Mouse (Mus musculus): ENCODE measurements around the gene Csnk1d. TPM values are rescaled to one million over a fixed set of nuclear protein-coding genes. Genes with fewer than 3 reads are reported as not detected.

Csnk1d gene
- polyA plus RNA-seq, 1 experiment from 2014 or later = 130 TPM

DNA sequence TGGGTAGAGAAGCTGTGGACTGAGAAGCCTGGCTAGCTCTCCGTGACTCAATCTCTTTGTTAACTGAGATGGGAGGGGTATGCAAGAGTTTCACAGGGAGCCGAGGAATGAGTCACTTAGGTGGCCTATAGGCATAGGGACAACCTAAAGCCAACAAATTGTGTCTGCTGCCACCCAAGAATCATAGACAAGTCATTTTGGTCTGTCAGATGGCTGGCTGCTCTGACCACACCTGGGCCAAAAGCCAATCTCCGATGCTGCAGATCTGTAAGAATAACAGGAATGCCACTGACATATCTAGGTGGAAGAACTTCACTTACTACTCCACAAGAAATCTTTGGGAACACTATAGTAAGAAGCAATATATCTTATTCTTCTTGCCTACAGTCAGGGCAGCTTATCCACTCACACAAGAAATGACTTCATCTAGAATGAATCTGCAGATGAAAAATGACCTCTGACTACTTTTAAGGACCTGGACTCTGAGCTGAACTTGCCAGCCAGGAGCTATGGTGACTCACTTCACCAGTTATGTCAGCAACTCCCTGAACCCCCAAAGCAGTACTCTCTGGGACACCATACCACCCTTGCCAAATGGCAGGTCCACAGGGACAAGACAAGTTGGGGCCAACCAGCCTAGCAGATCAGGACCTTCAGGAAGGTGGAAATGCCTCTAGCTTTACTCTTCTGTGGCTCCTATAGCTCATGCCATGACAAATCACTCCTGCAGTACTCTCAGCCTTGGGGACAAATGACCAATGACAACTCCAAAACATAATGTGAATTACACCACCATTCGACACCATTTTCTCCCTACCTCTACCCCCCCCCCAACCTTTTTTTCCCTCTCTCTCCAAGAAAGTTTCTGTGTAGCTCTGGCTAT lies 6.4 kb downstream of the Csnk1d start:
- H3K4me3 ChIP-seq (replicated peaks) = no peak overlapping the region
- no peaks in the 10 kb centered on the region for H3K9me3 ChIP-seq (replicated peaks)
- H3K4me2 ChIP-seq = no peak overlapping the region
- no peak overlapping the region for H3K9ac ChIP-seq (replicated peaks)
- no peak for ATAC-seq (ENCODE audit: low FRiP score)
- peaks cover 47% of the 10 kb centered on the region for H3K36me3 ChIP-seq
- H3K4me1 ChIP-seq = peaks cover 49% of the 10 kb centered on the region
- no peak overlapping the region for H3K27ac ChIP-seq (replicated peaks)
- WGBS = 80% methylated on average over 4 of the region's 4 CpGs
- no peaks in the 10 kb centered on the region for H3K27me3 ChIP-seq (replicated peaks)

DNA sequence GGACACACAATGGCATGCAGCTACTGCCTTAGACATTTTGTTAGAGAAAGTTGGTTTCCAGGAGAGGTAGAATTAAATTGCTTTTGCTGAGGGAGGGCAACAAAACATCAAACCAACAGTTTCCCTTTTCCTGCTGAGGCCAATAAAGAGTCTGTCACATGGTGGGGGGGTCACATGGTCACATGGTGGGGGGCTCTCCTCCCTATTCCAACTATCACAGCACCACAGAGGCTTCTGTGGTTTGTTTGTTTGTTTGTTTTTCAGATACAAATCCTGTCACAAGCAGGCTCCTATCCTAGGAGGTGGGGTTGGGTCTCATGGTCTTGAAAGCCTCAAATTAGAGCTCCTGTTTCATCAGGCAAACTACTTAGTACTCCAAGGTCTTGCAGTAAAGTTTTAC lies 8.7 kb downstream of the Csnk1d start:
- Histone ChIP-seq H3K36me3 (peaks cover 66% of the 10 kb centered on the region), H3K4me2 (no peak overlapping the region), H3K9me3 (replicated peaks) (no peaks in the 10 kb centered on the region), H3K4me1 (peaks cover 27% of the 10 kb centered on the region), H3K27ac (replicated peaks) (no peak overlapping the region), H3K9ac (replicated peaks) (no peak overlapping the region), H3K27me3 (replicated peaks) (no peaks in the 10 kb centered on the region), H3K4me3 (replicated peaks) (no peak overlapping the region)
- no peak for ATAC-seq (ENCODE audit: low FRiP score)

DNA sequence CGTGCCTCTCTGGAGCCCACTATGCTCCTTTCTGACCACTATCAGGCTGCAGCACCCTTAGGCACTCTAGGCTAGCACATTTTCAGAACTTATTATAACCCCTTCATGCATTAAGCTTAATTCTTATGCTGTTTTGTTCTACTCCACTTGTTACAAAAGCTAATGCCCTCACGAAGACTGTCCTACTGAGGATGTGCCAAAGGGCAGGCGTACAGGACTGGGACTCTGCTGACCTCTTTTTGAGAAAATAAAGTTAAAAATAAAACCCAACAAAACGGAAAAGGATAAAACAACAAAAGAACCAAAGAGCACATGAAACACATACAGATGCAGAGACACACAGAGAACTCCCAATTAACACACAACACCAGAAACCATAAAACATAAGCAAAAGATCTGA lies 9.5 kb downstream of the Csnk1d start:
- Histone ChIP-seq H3K4me1 (peaks cover 22% of the 10 kb centered on the region), H3K4me3 (replicated peaks) (no peak overlapping the region), H3K9me3 (replicated peaks) (no peaks in the 10 kb centered on the region), H3K27me3 (replicated peaks) (no peaks in the 10 kb centered on the region), H3K9ac (replicated peaks) (no peak overlapping the region), H3K4me2 (no peak overlapping the region), H3K27ac (replicated peaks) (no peak overlapping the region), H3K36me3 (peaks cover 71% of the 10 kb centered on the region)
- no peak for ATAC-seq (ENCODE audit: low FRiP score)
- 90% methylated on average over 4 of the region's 4 CpGs for WGBS

DNA sequence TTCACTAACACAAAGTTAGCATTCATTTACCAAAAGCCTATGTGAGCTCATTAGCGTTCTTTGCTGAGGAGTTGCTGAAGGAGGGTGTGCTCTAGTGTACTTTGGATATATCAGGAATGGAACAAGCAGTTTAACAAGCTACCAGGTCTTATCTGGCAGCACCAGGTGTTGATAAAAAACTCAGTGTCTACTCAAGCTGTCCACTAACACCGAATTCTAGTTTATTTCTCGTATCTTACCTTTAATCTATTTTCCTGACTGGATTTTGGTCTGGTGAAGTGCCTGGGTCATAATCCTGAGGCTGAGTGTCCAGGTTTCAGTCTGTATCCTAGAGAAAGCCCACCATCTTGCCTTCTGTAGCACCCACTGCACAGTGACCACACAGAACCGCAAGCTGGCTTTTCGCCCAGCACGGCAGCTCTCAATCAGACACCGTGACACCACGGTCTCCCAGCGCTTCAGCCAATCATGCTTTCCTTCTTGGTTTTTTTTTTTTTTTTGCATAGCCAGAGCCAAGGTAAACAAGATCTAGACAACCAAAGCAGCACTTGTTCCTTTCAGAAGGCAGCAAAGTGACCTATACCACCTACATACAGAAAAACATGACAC lies 10.6 kb downstream of the Csnk1d start:
- peaks cover 67% of the 10 kb centered on the region for H3K36me3 ChIP-seq
- no peak overlapping the region for H3K9ac ChIP-seq (replicated peaks)
- H3K4me1 ChIP-seq = peaks cover 14% of the 10 kb centered on the region
- no peak overlapping the region for H3K27ac ChIP-seq (replicated peaks)
- no peak overlapping the region for H3K4me2 ChIP-seq
- 85% methylated on average over 9 of the region's 9 CpGs for WGBS
- H3K9me3 ChIP-seq (replicated peaks) = no peaks in the 10 kb centered on the region
- no peak overlapping the region for H3K4me3 ChIP-seq (replicated peaks)
- H3K27me3 ChIP-seq (replicated peaks) = no peaks in the 10 kb centered on the region
- ATAC-seq (ENCODE audit: low FRiP score) = no peak

DNA sequence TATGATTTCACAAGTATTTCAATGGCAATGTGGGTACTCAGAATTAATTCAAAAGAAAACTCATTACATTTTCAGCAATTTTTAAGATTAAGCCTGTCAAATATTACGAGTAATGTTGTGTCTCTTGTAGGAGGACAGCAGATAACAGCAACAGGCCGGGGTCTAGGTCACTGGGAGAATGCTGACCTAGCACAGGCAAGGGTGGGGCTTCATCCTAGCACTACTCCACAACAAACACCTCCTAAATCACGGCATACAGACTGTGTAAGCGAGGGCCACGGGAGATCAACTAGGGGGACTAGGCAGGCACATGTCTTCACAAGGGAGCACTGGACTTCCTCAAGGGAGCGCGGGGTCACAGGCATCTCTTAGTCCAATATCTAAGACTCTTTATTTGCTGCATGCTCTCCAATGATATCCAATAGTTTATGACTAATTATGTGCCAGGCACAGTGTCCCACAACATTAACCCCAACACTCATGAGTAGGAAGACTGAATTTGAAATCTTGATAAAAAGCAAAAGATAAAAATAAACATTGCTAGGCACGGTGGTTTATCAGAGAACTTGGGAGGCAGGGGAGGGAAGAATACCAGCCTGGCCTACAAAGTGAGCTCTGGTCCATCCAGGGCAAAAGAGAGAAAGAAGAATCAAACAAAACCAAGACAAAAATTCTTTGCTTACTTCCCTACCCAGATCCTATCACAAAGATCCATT lies 11.3 kb downstream of the Csnk1d start:
- H3K27me3 ChIP-seq (replicated peaks) = no peaks in the 10 kb centered on the region
- ATAC-seq (ENCODE audit: low FRiP score) = no peak
- H3K9ac ChIP-seq (replicated peaks) = no peak overlapping the region
- peaks cover 70% of the 10 kb centered on the region for H3K36me3 ChIP-seq
- H3K9me3 ChIP-seq (replicated peaks) = no peaks in the 10 kb centered on the region
- H3K27ac ChIP-seq (replicated peaks) = no peak overlapping the region
- H3K4me2 ChIP-seq = no peak overlapping the region
- WGBS = 87% methylated on average over 8 of the region's 8 CpGs
- peaks cover 12% of the 10 kb centered on the region for H3K4me1 ChIP-seq
- H3K4me3 ChIP-seq (replicated peaks) = no peak overlapping the region

DNA sequence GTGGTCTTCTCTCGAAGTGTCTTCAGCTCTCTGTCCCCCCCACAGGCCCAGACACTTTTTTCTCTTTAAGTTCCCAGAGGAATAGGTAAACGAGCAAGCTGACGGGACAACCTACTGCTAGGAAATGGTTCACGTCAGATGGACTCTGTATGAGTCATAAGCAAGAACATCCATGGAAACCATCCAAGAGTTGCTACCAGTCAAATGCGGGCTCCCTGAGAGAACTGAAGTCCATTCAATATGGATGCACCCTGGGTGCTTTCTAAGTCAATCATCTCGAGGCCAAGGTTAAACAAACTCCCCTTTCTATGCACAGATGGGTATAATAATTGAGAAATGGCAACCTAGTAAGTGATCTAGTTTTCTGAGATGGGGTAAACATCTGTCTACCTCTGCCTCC lies 17.8 kb downstream of the Csnk1d start:
- no peaks in the 10 kb centered on the region for H3K9me3 ChIP-seq (replicated peaks)
- WGBS = 78% methylated on average over 6 of the region's 6 CpGs
- no peak overlapping the region for H3K4me3 ChIP-seq (replicated peaks)
- no peak overlapping the region for H3K9ac ChIP-seq (replicated peaks)
- H3K36me3 ChIP-seq = peaks cover 85% of the 10 kb centered on the region
- no peaks in the 10 kb centered on the region for H3K27me3 ChIP-seq (replicated peaks)
- peaks cover 5% of the 10 kb centered on the region; the same call in 1 of the 2 replicates for H3K4me1 ChIP-seq
- H3K4me2 ChIP-seq = no peak overlapping the region
- H3K27ac ChIP-seq (replicated peaks) = no peak overlapping the region
- ATAC-seq (ENCODE audit: low FRiP score) = no peak

DNA sequence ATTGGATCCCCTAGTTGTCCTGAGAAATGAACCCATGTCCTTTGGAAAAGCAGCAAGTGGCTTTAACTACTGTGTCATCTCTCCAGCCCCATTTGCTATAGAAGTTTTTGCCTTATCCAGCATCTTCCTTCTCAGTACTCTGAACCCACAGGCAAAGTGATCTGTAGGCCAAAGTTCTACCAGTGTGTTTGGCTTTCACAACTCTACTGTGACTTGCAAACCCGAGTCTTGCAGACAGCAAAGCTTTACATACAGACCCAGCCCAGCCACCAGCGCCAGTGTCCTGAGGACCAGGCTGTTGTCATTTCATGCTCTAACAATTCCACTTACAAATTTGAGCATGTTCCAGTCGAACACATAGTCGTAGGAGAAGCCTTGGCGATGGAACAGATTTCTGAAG lies 19.9 kb downstream of the Csnk1d start:
- Histone ChIP-seq H3K36me3 (peaks cover 93% of the 10 kb centered on the region), H3K27ac (replicated peaks) (no peak overlapping the region), H3K4me2 (no peak overlapping the region), H3K4me1 (peaks cover 4% of the 10 kb centered on the region; the same call in 1 of the 2 replicates), H3K4me3 (replicated peaks) (no peak overlapping the region), H3K27me3 (replicated peaks) (no peaks in the 10 kb centered on the region), H3K9me3 (replicated peaks) (no peaks in the 10 kb centered on the region), H3K9ac (replicated peaks) (no peak overlapping the region)
- ATAC-seq (ENCODE audit: low FRiP score) = no peak
- 93% methylated on average over 5 of the region's 5 CpGs for WGBS

DNA sequence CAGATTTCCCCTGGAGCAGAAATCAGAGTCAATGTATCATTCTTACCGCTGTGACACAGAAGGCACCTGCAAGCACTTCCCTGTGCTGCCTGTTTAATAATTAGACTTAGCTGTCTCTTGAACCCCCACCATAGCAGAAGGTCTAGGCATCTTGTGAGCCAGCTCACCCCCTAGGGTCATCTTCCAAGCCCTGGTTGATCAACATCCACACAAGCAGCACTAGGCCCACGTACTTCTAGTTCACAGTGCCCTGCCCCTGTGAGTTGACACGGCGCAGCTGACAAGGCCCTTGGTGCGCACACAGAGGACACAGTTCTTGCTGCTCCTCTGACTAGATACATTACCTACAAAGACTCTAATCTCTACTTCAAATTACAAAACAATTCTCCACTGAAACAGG lies 21.4 kb downstream of the Csnk1d start:
- H3K4me3 ChIP-seq (replicated peaks) = no peak overlapping the region
- WGBS = 94% methylated on average over 5 of the region's 5 CpGs
- H3K36me3 ChIP-seq = peaks cover 97% of the 10 kb centered on the region
- ATAC-seq (ENCODE audit: low FRiP score) = no peak
- peaks cover 12% of the 10 kb centered on the region; the same call in 1 of the 2 replicates for H3K4me1 ChIP-seq
- H3K27ac ChIP-seq (replicated peaks) = no peak overlapping the region
- H3K9ac ChIP-seq (replicated peaks) = no peak overlapping the region
- H3K4me2 ChIP-seq = no peak overlapping the region
- no peaks in the 10 kb centered on the region for H3K27me3 ChIP-seq (replicated peaks)
- no peaks in the 10 kb centered on the region for H3K9me3 ChIP-seq (replicated peaks)

DNA sequence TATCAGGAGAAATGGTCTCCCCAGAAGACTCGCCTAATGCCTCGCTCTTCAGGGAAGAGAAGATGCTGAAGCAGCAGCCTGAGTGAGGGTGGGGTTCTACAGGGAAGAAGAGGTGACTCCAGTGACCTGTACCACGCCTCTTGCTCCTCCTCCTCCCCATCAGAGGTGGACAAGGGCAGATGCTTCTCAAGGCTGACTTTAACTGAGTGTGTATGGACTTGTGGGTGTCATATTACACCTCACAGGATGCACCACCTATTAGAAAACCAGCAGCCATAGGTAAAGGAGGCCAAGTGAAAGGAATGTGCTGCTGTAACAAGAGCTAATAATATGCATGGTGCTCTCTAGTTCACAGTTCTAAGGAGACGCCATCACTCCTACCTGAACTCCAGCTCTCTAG lies 25.5 kb downstream of the Csnk1d start:
- WGBS = 84% methylated on average over 4 of the region's 4 CpGs
- no peak overlapping the region for H3K9ac ChIP-seq (replicated peaks)
- no peak overlapping the region for H3K4me2 ChIP-seq
- H3K4me3 ChIP-seq (replicated peaks) = no peak overlapping the region
- no peak overlapping the region for H3K27ac ChIP-seq (replicated peaks)
- no peaks in the 10 kb centered on the region for H3K27me3 ChIP-seq (replicated peaks)
- H3K9me3 ChIP-seq (replicated peaks) = no peaks in the 10 kb centered on the region
- H3K4me1 ChIP-seq = 0 out of 2 replicates have a peak, but pooled peaks cover 13% of the 10 kb centered on the region
- peaks cover 98% of the 10 kb centered on the region for H3K36me3 ChIP-seq
- no peak for ATAC-seq (ENCODE audit: low FRiP score)

DNA sequence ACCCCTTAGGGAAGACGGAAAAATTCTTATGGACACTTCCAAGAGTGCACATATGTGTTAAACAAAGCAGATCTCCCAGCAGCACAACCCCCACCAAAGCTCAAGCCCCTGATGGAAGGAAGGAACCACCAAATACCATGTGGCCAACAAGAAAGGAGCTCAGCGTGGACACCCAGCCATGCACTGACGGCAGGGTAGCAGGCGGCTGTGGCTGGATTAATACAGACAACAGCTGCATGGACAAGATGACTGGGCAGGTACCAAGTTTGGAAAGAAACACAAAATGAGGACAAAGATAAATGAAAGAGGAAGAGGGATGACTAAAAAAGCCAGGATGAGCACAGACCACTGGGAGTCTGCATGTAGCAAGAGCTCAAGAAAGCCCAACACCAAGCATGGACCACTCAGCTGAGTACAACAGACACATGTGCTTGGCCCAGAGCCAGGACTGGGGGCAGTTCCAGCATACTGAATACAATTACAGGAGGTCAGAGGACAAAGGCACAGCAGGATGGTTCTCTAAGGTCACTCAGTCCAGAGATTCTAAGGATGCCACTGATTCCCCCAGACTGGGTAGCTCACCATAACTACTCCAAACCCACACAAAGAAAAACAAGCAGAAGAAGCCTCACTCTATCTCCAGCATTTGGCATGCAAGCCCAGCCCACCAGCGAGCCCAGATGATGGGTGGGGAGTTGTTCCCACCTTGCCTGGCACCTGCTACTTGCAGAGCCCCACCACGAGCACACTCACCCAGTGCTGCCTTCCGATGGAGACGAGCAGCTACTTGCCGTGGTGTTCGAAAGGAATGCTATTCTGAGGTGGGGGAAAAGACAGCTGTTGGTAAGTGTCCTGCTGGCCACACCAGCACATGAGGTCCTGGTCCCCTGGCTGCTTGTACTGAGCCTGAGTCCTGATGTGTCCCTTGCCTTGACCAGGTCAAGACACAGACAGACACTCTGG lies 26.7 kb downstream of the Csnk1d start:
- Histone ChIP-seq H3K27ac (replicated peaks) (no peak overlapping the region), H3K36me3 (peaks cover 92% of the 10 kb centered on the region), H3K4me1 (0 out of 2 replicates have a peak, but pooled peaks cover 13% of the 10 kb centered on the region), H3K27me3 (replicated peaks) (no peaks in the 10 kb centered on the region), H3K9me3 (replicated peaks) (no peaks in the 10 kb centered on the region), H3K4me3 (replicated peaks) (no peak overlapping the region), H3K4me2 (no peak overlapping the region), H3K9ac (replicated peaks) (no peak overlapping the region)
- ATAC-seq (ENCODE audit: low FRiP score) = no peak
- 77% methylated on average over 10 of the region's 10 CpGs for WGBS

DNA sequence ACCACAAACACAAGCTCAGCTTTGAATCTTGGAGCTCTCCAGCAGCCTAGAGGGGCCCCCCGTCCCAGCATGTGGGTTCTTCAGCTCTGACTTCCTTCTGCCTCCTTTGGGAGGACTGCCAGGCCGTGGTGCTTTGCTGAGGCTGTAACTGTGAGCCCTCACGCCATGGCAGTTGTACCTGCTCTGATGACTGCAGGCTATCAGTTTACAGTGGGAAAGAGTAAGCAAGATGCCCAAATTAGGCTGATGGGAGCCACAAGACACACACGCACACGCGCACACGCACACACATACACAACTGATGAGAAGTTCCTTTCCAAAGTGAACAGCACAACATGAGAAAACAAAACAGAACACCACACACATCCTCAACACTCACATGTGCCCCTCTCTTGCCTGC lies 28.2 kb downstream of the Csnk1d start:
- H3K9ac ChIP-seq (replicated peaks) = no peak overlapping the region
- WGBS = 89% methylated on average over 7 of the region's 7 CpGs
- H3K9me3 ChIP-seq (replicated peaks) = no peaks in the 10 kb centered on the region
- 0 out of 2 replicates have a peak, but pooled peaks cover 13% of the 10 kb centered on the region for H3K4me1 ChIP-seq
- no peaks in the 10 kb centered on the region for H3K27me3 ChIP-seq (replicated peaks)
- no peak for ATAC-seq (ENCODE audit: low FRiP score)
- no peak overlapping the region for H3K4me3 ChIP-seq (replicated peaks)
- H3K36me3 ChIP-seq = peaks cover 83% of the 10 kb centered on the region
- no peak overlapping the region for H3K4me2 ChIP-seq
- H3K27ac ChIP-seq (replicated peaks) = no peak overlapping the region
